Mouse (Mus musculus) 416B (cell line): ENCODE data around the gene Insig1.

Source experiments
- DNase-seq: peaks from one replicate; pipeline ENCODE4 v3.0.0; 2011; ENCODE audit warnings: low read depth

Gene Insig1

DNA sequence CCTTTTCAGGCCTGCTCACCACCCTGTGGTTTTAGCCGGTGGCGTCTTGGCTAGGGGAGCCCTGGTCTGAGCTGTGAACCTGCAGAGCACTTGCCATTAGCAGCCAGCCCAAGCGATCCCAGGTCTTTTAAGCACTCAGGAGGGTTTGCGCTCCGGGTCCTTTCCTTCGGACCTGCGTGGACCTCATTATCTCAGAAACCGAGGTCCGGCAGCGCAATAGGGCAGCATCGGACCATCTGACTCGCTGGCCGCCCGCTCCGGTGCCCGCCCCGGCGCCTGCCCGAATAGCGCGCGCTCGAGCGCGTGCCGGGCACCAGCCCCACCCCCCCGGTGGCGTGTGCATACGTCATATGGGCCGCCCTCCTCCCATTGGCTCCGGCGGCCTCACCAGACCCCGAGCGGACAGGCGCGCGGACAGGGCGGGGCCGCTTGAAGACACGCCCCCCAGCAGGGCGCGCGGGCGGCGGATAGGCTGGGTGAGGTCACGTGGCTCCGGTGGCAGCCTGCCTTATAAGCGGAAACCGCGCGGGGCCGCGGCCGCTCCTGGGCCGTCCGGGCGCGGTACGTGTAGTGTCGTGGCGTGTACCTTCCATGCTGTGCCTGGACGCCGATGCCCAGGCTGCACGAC lies at the start of gene Insig1:
Gene Insig1 (plus strand): TSS at position 536 of the 628 bp plus-strand sequence.
- DNase-seq = peak; percentile 96

DNA sequence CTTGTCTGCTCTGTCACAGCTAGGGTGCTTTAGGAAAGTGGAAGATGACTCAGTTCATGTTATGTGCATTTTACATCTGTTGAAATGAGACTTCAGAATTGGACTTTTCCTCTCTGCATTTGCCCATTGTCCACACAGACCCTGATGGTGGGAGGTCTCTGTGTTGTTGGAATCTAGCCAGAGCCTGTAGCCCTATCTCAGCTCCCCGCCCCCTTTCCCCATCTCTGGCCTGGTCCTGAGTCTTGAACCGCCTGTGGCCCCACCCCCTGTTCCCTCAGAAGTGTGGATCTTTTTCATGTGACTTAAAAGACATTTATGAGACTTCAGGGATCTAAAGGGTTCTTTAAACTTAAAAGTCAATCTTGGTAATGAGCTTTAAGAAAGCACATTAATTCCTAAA lies 47.7 kb upstream of the Insig1 start:
- DNase-seq = no peak

DNA sequence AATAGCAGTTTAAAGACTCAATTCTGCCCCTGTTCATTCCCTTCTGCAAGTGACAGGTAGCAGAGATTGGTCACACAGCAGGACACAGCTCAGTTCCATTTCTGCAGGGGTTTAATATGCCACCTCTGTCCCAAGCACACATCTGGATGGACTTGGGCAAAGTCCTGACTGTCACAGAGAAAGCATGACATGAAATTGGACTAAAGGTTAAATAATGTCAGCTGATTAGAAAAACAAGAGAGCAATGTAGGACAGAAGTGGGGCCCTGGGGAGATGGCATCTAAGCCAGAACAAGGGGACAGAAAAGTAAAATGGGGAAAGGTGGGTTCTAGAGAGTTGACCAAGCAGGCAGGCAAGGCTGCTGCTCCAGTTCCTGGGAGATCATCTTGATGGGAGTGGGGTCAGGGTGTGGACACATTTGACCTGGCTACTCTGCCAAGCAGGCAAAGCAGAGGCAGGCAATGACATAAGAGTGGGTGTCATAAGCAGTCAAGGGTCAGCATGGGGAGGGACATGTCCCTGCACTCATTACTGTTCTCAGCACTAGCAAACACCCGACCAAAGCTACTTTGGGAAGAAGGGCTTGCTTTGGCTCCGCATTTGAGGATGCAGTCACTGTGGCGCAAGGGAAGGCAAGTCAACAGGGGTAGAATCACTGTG lies 39.5 kb upstream of the Insig1 start:
- DNase-seq = no peak

DNA sequence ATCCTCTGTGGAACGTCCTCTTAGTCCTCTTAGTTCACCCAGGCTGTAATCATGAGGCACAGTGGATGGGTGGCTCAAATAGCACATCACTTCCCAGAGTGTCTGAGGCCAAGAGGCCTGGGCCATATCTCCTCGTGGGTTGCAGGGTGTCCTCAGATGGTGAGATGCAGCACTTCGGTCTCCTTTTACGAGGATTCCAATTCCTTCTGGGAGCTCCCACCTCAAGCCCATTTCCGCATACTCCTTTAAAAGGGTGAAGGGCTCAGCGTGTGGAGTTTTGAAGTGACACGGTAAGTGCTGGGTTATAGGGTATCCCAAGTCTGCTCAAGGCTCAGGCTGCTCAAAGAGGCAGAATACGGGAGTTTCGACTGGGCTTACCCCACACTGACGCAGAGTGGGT lies 38.3 kb upstream of the Insig1 start:
- DNase-seq = no peak

DNA sequence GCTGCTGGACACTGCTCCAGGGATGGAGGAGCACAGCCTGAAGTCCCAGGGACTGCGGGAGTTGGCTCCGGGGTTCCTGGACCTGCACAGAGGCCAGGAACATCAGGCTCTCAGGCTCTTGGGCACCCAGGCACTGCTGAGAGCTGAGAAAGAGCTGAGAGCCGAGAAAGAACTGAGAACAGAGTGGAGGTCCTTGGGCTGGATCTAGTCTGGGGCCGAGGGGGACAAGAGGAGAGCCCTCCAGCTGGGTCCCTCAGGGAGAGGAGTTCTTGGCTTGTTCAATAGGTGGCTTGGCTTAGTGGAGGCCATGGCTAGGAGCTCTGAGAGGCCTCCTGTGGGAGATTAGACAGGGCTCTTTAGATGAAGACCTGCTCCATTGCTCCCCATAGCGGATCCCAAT lies 37.9 kb upstream of the Insig1 start:
- no peak for DNase-seq

DNA sequence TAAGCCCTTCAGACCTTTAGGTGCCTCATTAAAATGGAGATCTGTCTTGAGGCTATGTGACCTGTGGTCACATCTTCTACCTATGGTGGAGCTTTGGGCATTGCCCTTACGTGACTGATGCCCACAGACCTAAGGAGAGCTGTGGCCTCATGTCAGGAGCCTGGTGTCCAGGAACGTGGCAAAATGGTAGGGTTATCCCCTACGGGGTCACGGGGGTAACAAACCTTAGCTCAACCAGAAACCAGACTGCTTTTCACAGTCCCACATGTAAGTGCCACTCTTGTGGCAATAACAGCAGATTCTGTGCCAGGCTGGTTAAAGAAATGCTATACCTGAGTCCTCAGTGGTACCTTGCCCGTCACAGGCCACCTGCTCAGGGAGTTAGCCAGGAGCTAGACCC lies 37.3 kb upstream of the Insig1 start:
- DNase-seq = no peak

DNA sequence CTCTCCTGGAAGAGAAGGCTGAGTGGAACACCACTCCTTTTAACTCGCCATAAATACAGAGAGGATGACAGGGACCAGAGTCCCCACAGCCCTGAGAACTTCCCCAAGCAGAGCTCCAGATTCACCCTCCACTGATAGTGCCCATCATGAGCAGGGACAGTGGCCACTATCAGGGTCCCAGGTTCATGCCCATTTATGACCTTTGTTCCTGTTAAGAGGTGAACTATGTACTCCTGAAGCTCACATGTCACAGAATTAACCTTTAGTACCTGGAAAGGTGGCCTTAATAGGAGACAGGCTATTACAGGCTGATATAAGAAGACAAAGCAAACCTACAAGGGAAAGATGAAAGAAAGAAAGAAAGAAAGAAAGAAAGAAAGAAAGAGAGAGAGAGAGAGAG lies 35.2 kb upstream of the Insig1 start:
- no peak for DNase-seq

DNA sequence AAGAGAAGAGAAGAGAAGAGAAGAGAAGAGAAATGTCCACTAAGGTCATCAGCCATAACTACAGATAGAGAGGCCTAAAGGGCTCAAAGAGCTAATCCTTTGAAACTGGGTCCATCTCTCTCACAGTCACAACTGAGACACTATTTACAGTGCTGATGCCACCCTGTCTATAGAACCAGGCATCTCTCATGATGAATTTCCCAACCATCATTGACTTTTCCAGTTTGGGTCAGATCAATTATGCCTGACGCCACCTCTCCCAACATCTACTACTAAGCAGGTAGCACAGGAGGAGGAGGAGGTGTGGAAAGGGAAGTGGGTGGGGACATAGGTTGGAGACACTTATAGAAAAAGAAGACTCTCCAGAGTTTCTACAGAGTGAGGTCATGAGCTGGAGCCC lies 34.6 kb upstream of the Insig1 start:
- no peak for DNase-seq

DNA sequence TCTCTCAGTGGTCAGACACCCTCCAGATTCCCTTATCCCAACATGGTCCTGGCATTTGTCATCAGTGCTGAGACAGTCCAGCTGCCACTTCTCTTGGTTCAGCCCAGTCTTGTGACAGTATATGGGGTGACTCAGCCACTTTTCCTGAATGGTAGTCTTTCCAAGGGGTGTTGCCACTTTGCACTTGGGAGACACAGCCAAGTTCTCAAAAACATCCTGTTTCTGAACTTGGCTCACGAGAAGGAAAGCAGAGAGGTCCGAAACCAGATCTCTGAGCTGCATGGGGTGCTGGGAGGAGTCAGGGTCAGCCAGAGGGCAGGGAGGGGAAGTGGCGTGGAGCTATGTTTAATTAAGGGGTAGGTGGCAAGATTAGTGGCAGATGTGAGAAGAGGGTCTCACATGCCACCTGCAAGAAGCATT lies 34.0 kb upstream of the Insig1 start:
- peak; percentile 72 for DNase-seq

DNA sequence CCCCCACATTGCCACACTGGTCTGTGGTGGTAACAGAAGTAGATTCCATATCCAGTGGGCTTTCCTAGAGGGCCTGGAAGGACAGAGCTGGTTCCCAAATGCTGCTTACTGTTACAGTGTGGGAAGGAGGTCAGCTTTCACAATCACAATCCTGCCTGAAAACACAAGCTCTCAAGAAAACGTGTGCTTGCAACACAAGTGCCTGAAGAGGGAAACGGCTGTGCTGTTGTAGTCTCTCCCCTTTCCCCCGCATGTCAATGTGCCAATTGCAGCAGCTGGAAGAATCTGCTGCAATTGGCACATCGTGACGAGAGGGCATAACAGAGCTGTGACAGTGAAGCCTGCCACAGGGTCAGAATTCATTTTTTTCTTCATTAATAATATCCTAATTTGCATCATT lies 33.5 kb upstream of the Insig1 start:
- DNase-seq = peak; percentile 71

DNA sequence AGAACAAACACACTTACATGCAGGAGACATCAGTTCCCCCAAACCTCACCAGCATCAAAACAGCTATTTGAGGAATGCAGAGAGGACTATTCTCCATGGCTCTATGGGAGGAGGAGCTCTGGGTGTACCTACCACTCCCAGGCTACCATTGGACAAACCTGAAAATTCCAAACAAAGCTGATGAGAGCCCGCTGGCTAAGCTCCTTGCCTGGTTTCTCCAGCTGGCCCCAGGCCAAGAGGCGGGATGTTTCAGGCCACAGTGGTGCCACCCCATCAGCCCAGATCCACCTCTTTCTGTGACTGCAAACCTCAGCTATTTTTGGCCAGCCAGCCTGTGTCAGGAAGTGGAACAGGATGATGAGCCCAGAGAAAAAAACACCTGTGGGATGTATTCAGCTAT lies 33.0 kb upstream of the Insig1 start:
- peak; percentile 71 for DNase-seq

DNA sequence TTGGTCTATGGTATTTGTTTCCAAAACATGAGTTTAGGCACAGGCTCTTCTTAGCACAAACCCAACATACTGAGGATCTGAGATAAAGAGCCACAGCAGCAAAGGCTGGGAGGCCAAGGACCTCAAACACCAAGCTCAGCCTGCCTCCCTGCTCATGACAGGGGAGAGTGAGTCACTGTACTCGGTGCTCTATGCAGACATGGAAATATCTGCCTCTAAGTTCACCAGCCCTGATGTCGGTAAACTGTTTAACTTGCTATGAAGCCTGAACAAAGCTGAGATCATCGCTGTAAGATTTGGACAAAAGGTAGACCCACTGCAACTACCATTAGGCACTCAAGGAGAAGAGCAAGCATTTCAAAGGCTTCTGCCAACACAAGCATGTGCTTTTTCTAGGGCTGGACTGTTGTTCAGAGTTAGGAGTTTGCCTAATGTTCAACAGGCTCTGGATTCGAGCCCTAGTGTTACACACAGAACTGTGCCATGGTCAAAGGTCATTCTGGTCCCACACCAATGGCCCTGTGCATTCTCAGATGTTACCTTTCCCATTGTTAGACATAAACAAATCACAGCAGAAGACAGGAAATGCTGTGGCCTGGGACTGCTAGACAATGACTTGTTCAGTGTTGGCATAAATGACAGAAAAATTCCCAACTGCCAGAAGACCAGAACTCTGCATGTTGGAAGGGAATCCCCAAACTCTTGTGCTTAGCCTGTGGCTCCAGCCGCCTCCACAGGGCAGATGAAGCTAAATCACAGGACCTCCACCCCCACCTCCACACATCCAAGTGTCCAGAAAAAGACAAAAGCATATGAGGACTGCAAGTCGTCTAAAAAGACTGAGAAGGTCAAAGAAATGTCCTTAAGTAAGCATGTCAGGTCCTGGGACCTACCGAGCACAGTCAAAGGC lies 31.2 kb upstream of the Insig1 start:
- DNase-seq = peak; percentile 32

DNA sequence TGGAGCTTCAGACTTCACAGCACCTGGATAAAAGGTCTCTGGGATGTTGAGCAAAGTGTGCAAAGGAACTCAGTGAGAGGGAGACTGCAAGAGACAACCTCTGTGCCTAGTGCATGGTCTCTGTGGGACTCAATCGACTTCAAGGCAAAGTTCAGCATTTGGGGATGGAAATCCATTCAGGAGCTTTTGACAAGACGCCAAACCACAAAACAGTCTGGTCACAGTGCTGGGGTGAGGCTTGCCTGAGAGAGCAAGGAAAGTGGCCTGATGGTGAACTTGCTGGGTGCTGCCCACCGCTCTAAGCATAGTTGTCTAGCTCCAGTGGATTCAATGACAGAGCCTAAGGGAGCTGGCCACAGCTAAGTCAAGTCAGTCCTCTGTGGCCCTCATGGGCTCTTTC lies 30.4 kb upstream of the Insig1 start:
- DNase-seq = no peak

DNA sequence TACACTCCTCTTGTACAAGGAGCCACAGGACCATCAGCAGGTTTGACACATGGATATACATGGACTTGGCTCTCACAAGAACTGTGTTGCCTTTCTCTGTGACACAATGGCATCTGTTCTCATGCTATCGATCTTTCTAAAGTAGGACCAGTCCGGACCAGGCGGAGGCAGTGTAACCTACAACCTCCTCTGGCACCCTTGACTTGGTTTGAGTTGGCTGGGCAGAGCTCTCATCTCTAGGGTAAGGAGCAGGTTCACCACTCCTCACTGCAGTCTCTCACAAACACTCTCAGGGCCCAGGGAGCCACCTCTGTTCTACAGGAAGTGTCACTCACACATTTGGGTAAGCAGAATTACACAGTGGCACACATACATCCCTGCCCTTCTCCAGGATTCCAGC lies 29.1 kb upstream of the Insig1 start:
- no peak for DNase-seq

DNA sequence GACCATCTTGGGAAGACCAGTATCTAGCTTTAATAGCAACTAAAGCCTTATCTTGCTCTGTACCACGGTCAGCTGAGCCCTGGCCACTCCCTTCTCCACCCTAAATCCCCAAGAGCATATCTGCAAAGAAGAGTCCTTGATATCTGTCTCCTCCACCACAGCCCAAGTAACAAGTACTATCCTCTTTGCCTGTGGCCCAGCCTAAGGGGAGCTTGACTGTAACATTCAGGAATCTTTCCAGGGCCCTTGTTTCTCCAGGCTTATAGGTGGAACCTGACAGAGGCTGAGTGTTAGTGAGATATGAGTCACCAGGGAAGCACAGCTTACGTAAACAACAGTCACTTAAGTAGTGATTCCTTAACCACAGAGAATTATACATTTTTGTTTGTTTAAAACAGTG lies 28.4 kb upstream of the Insig1 start:
- DNase-seq = peak; percentile 30

DNA sequence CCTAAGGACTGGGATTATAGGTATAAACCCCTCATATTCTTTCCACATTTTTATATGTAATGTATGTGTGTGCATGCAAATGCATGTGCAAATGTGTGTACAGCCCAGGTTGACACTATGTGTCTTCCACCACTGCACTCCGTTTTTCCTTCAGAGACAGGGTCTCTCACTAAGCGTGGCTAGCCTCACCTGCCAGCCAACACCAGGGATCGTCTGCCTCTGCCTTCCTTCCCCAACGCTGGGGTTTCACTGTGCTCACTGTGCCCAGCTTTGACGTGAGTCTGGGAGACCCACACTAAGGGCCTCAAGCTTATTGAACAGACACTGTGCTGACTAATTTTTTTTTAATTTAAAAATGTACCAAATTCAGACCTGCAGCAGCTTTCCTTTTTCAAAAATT lies 27.8 kb upstream of the Insig1 start:
- no peak for DNase-seq

DNA sequence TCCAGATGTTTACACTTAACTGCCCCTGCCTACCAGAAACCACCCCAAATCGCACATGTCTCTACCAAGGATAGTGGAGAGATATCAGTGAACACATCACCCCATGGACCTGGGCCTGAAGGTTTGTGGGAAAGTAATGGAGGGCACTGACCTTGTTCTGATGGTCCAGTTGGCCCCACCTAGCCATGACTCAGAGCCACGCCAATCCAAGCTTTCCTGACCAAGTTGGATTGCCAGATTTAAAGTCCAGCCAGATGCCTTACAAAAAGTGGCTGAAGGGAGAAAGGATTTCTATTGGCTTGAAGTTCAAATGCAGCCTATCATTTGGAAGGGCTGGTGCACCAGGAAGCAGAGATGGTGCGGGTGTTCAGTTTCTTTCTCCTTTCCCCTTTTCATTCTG lies 24.2 kb upstream of the Insig1 start:
- DNase-seq = no peak

DNA sequence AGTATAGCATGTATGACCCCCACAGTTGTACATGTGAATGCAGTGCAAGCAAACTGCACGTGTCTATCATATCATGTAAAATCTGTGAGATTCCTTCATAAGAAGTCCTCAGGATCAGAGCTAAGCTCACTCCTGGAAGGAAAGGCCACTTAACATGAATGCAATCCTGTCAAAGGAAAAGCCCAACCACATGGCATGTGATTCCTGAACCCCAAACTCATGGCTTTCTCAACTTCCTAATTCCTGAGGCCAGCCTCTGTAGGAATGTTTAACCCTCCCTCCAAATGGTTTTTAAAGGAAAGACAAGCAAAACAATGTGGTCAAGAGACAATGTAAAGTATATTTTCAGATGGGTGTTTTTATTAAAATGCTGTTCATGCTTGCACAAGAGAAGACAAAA lies 23.2 kb upstream of the Insig1 start:
- DNase-seq = no peak

DNA sequence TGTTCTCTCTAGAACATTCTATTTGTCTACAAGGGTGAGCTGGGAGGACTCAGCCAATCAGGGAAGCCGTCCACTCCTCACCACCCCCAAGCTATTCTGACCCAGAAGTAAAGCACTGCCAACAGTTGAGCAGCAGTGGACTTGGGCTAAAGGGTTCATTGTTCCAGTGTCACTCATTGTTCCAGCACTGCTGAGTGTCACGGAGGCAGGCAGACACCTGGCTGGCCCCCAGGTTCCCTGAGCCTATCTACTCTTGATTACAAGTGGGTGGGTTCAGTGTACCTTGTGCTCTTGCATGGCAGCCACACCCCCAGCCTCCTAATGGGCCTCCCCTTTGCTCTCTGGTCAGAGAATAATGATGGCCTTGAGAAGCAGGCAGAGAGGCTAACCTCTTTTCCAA lies 15.7 kb upstream of the Insig1 start:
- DNase-seq = no peak

DNA sequence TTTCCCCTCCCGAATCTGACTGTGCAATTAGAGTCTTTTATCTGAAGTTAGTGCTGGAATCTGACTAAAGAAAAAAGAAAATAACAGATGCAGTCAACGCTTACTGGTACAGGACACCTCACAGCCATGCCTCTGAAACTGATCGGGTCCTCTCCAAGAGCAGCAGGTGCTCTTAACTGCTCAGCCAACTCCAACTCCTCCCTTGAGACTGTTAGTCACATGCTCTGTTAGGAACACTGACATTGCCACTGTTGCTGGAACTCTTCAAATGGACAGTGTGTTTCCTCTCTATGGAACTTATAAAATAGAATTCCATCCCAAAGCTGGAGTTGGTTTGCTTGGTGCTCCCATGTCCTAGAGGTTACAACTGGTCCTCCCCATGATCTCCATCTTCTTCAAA lies 14.3 kb upstream of the Insig1 start:
- no peak for DNase-seq

DNA sequence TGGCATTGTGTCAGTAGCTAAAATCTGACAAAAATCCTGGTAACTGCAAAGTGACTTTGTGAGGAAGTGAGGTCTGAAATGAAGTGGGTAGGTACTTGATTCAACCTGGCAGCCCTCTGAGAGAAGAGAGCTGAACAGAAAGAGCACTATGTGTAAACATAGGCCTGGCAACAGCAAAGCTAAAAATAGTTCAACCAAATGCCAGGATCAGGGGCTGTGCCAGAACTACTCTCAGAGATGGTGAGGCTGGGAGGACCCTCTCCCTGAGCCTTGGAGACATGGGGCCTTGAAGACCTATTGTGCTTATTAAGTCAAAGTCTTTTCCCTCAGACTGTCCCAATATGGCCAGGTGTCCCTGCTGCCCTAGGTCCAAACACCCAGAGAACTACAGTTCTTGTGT lies 10.7 kb upstream of the Insig1 start:
- no peak for DNase-seq

DNA sequence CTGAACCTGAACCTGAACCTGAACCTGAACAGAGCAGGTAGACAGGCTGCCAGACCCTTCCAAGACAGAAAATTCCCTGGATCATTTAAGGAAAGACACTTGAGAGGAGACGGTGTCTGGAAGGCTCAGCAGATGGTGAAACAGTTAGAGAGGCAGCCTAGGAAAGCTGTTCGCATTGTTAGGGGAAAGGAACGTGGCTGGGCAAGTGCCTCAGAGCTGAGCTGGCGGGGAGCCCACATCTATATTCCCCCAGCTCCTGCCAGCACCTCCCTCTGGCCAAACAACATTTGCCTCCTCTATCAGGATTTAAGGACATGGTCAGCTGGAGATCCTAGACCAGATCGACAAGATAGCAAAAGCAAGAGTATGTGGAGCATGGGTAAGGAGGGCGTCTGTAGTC lies 10.2 kb upstream of the Insig1 start:
- DNase-seq = no peak

DNA sequence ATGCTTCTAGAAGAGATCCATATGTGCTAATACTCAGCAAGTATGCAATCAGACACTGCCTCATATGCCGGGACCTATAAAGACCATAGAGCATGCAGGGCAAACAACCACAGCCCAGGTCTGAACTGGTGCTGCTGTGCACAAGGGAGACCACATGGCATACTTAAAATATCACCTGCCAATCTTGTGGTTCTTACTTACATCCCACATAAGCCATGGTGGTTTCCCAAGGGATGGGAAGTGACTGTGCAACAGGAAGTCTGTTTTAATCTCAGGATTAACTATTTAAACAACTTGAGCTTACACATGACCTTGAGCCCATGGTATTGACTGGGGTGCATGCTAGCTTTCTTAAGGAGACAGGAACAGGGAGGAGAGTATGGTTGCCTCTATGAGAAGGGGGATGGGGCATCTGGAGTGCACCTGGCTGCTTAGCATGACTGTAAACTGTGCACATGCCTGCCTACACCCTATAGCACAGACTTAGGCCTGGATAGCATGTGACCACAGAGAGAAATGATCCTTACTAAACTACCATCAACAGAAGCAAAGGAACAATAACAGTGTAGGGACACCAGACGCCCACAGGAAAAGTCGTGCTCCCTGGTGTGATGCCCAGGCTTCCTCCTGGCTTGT lies 7.1 kb upstream of the Insig1 start:
- peak; percentile 96 for DNase-seq
